Mouse (Mus musculus): Measurements from ENCODE around the gene Cyp39a1.

- TF ChIP-seq CTCF (IDR thresholded peaks at IDR 0.05) (no peak), EP300 (IDR thresholded peaks at IDR 0.05) (no peak)
Observed at GRCm38 (mm10) chr17:43716601-43717000, 49.4 kb downstream of the Cyp39a1 start.
